Mouse (Mus musculus) hindbrain, embryonic 10.5 days (tissue): ENCODE data around the gene Prlr. TPM values are rescaled to one million over a fixed set of nuclear protein-coding genes. Genes with fewer than 3 reads are reported as not detected.

Experiments
- DNase-seq: peaks from one replicate; pipeline ENCODE4 v3.0.0-alpha.2; 2017; ENCODE audit warnings: low spot score
- H3K27ac ChIP-seq: fragments of 300-500 bp; sonication (generic); 2 replicates; pipeline ENCODE4 v1.5.1; 2016; ENCODE audit warnings: mild to moderate bottlenecking, moderate library complexity
- H3K27me3 ChIP-seq: fragments of 300-500 bp; sonication (generic); 2 replicates; pipeline ENCODE4 v1.6.1; 2016; ENCODE audit warnings: mild to moderate bottlenecking; ENCODE audit not compliant: poor library complexity, insufficient read depth, severe bottlenecking
- H3K36me3 ChIP-seq: fragments of 300-500 bp; sonication (generic); 2 replicates; pipeline ENCODE4 v1.6.1; 2016; ENCODE audit warnings: mild to moderate bottlenecking, moderate library complexity
- H3K4me1 ChIP-seq: fragments of 300-500 bp; sonication (generic); replicated peaks from 2 replicates; pipeline ENCODE4 v1.6.1; 2016; ENCODE audit warnings: mild to moderate bottlenecking
- H3K4me3 ChIP-seq: fragments of 300-500 bp; sonication (generic); 2 replicates; pipeline ENCODE4 v1.5.1; 2016; ENCODE audit warnings: mild to moderate bottlenecking, moderate library complexity
- H3K9me3 ChIP-seq: fragments of 300-500 bp; sonication (generic); 2 replicates; pipeline ENCODE4 v1.6.1; 2016; ENCODE audit warnings: mild to moderate bottlenecking, moderate library complexity
- WGBS: fragments of 180-500 bp; shearing (Covaris S2); methylation state at CpG from one replicate; pipeline ENCODE4 v1.1.7; 2016; 5-methylcytosine and 5-hydroxymethylcytosine counted together
- polyA plus RNA-seq: library from polyadenylated mRNA; unstranded; fragments of >200 nt; fragmentation: Nextera tagmentation; extraction: Ambion mirVana; gene quantifications from 2 replicates; pipeline ENCODE4 v1.2.1, GENCODE M21; 2016

Prlr gene
- polyA plus RNA-seq = 0.25 and 0.29 TPM in 2 replicates

- H3K27ac ChIP-seq = no peak within 1 kb of the TSS
- 5% methylated on average over 9 of the region's 9 CpGs for WGBS
- H3K9me3 ChIP-seq = no peaks in the 10 kb centered on the region
- no peak for DNase-seq
- H3K27me3 ChIP-seq = peaks cover 18% of the 10 kb centered on the region
- H3K4me3 ChIP-seq = peak within 1 kb of the TSS; percentile 53
- H3K36me3 ChIP-seq = no peaks in the 10 kb centered on the region
- H3K4me1 ChIP-seq = peaks cover 14% of the 10 kb centered on the region
Measured at GRCm38 (mm10) chr15:10177083-10177482, at the start of gene Prlr. Gene Prlr, plus strand, starts transcription at chr15:10177238.

GRCm38 (mm10) chr15:10133781-10134180, 43.3 kb upstream of the Prlr start:
- H3K4me3 ChIP-seq = no peak overlapping the region
- no peaks in the 10 kb centered on the region for H3K27me3 ChIP-seq
- 92% methylated on average over 2 of the region's 2 CpGs for WGBS
- no peaks in the 10 kb centered on the region for H3K36me3 ChIP-seq
- H3K9me3 ChIP-seq = no peaks in the 10 kb centered on the region
- H3K27ac ChIP-seq = no peak overlapping the region
- no peaks in the 10 kb centered on the region for H3K4me1 ChIP-seq
- DNase-seq = no peak

GRCm38 (mm10) chr15:10134889-10135288, 42.1 kb upstream of the Prlr start:
- Histone ChIP-seq H3K4me1 (no peaks in the 10 kb centered on the region), H3K36me3 (no peaks in the 10 kb centered on the region), H3K4me3 (no peak overlapping the region), H3K27me3 (no peaks in the 10 kb centered on the region), H3K27ac (no peak overlapping the region), H3K9me3 (no peaks in the 10 kb centered on the region)
- DNase-seq = no peak
- 78% methylated on average over 4 of the region's 4 CpGs for WGBS

GRCm38 (mm10) chr15:10144520-10144919, 32.5 kb upstream of the Prlr start:
- H3K36me3 ChIP-seq = no peaks in the 10 kb centered on the region
- 91% methylated on average over 5 of the region's 5 CpGs for WGBS

GRCm38 (mm10) chr15:10148196-10148595, 28.8 kb upstream of the Prlr start:
- Histone ChIP-seq H3K9me3 (no peaks in the 10 kb centered on the region), H3K36me3 (no peaks in the 10 kb centered on the region), H3K4me1 (no peaks in the 10 kb centered on the region), H3K27ac (no peak overlapping the region), H3K4me3 (no peak overlapping the region), H3K27me3 (no peaks in the 10 kb centered on the region)
- 88% methylated on average over 4 of the region's 4 CpGs for WGBS
- no peak for DNase-seq

More at GRCm38 (mm10) chr15:10144520-10144919, 32.5 kb upstream of the Prlr start:
- no peak overlapping the region for H3K4me3 ChIP-seq
- no peaks in the 10 kb centered on the region for H3K9me3 ChIP-seq
- H3K27ac ChIP-seq = no peak overlapping the region
- H3K4me1 ChIP-seq = no peaks in the 10 kb centered on the region
- DNase-seq = no peak
- no peaks in the 10 kb centered on the region for H3K27me3 ChIP-seq

GRCm38 (mm10) chr15:10160663-10161062, 16.4 kb upstream of the Prlr start:
- 90% methylated on average over 2 of the region's 2 CpGs for WGBS
- peaks cover 6% of the 10 kb centered on the region; the same call in 1 of the 2 replicates for H3K9me3 ChIP-seq
- no peak overlapping the region for H3K4me3 ChIP-seq
- H3K36me3 ChIP-seq = no peaks in the 10 kb centered on the region
- H3K27ac ChIP-seq = no peak overlapping the region
- no peaks in the 10 kb centered on the region for H3K4me1 ChIP-seq
- DNase-seq = no peak
- H3K27me3 ChIP-seq = no peaks in the 10 kb centered on the region

GRCm38 (mm10) chr15:10175078-10175477, 2.0 kb upstream of the Prlr start:
- H3K27ac ChIP-seq = no peak overlapping the region
- H3K4me3 ChIP-seq = no peak overlapping the region
- H3K4me1 ChIP-seq = peaks cover 14% of the 10 kb centered on the region
- H3K27me3 ChIP-seq = peaks cover 18% of the 10 kb centered on the region
- DNase-seq = no peak
- whole genome bisulfite sequencing = 86% methylated on average over 6 of the region's 6 CpGs
- no peaks in the 10 kb centered on the region for H3K36me3 ChIP-seq
- H3K9me3 ChIP-seq = no peaks in the 10 kb centered on the region

- Histone ChIP-seq H3K4me3 (no peak overlapping the region), H3K9me3 (no peaks in the 10 kb centered on the region), H3K4me1 (peaks cover 14% of the 10 kb centered on the region), H3K27me3 (peaks cover 18% of the 10 kb centered on the region), H3K36me3 (no peaks in the 10 kb centered on the region), H3K27ac (no peak overlapping the region)
- no peak for DNase-seq
- WGBS = 83% methylated on average over 7 of the region's 7 CpGs
Measured at GRCm38 (mm10) chr15:10175656-10176055, 1.4 kb upstream of the Prlr start.

- Histone ChIP-seq H3K4me3 (peak overlapping the region; percentile 53), H3K4me1 (peaks cover 14% of the 10 kb centered on the region), H3K27me3 (peaks cover 18% of the 10 kb centered on the region), H3K36me3 (no peaks in the 10 kb centered on the region), H3K27ac (no peak overlapping the region), H3K9me3 (no peaks in the 10 kb centered on the region)
- WGBS = 2% methylated on average over 30 of the region's 30 CpGs
- DNase-seq = peak; percentile 38
Measured at GRCm38 (mm10) chr15:10177519-10178130, 587 bp downstream of the Prlr start.

GRCm38 (mm10) chr15:10178131-10178566, 1.1 kb downstream of the Prlr start:
- H3K9me3 ChIP-seq = no peaks in the 10 kb centered on the region
- WGBS = 7% methylated on average over 10 of the region's 10 CpGs
- peaks cover 18% of the 10 kb centered on the region for H3K27me3 ChIP-seq
- no peak overlapping the region for H3K27ac ChIP-seq
- no peaks in the 10 kb centered on the region for H3K36me3 ChIP-seq
- no peak for DNase-seq
- H3K4me3 ChIP-seq = peak overlapping the region; percentile 53
- peaks cover 14% of the 10 kb centered on the region for H3K4me1 ChIP-seq

- Histone ChIP-seq H3K4me3 (no peak overlapping the region), H3K27me3 (peaks cover 18% of the 10 kb centered on the region), H3K36me3 (no peaks in the 10 kb centered on the region), H3K4me1 (peaks cover 14% of the 10 kb centered on the region), H3K27ac (no peak overlapping the region), H3K9me3 (no peaks in the 10 kb centered on the region)
- DNase-seq = no peak
- 88% methylated on average over 4 of the region's 4 CpGs for WGBS
Measured at GRCm38 (mm10) chr15:10180694-10181093, 3.7 kb downstream of the Prlr start.

GRCm38 (mm10) chr15:10192101-10192630, 15.1 kb downstream of the Prlr start:
- Histone ChIP-seq H3K36me3 (no peaks in the 10 kb centered on the region), H3K4me3 (no peak overlapping the region), H3K9me3 (no peaks in the 10 kb centered on the region), H3K4me1 (no peaks in the 10 kb centered on the region), H3K27me3 (no peaks in the 10 kb centered on the region), H3K27ac (no peak overlapping the region)
- 86% methylated on average over 6 of the region's 6 CpGs for WGBS
- DNase-seq = no peak

GRCm38 (mm10) chr15:10200991-10201390, 24.0 kb downstream of the Prlr start:
- H3K36me3 ChIP-seq = no peaks in the 10 kb centered on the region
- H3K9me3 ChIP-seq = no peaks in the 10 kb centered on the region
- H3K27ac ChIP-seq = no peak overlapping the region
- no peak overlapping the region for H3K4me3 ChIP-seq
- 85% methylated on average over 5 of the region's 5 CpGs for WGBS
- no peaks in the 10 kb centered on the region for H3K27me3 ChIP-seq
- H3K4me1 ChIP-seq = no peaks in the 10 kb centered on the region
- no peak for DNase-seq
